Mouse (Mus musculus) layer of hippocampus, postnatal 14 days (tissue): Measurements from ENCODE around the gene Slc45a2. TPM values are rescaled to one million over a fixed set of nuclear protein-coding genes. Genes with fewer than 3 reads are reported as not detected.
"Not testable (repeated sequence)": the region's sequence is repeated elsewhere in the genome, so short reads cannot be mapped to it uniquely, and the experiment has no call there.

Experiments used
- DNase-seq, 2 experiments: peaks; one replicate each; pipeline ENCODE4 v3.0.0; 2021 to 2022; ENCODE audit warnings: low spot score in 2 of 2, mixed read lengths in 1 of 2
- long read RNA-seq, 2 experiments: library from polyadenylated mRNA; stranded (forward); transcript quantifications; one replicate each; pipeline ENCODE4 v2.0.0; 2021
- total RNA-seq, 2 experiments: library from RNA; stranded (reverse); gene quantifications; 2 replicates each; pipeline ENCODE4 v1.2.3; 2021

Slc45a2 gene
- not detected for total RNA-seq
- long read RNA-seq, experiment 1: 0 reads
- long read RNA-seq, experiment 2: 0 reads

- DNase-seq: no peak
Measured at GRCm38 (mm10) chr15:11000421-11000820, at the start of gene Slc45a2. TSS of gene Slc45a2 (plus strand) at chr15:11000721.

GRCm38 (mm10) chr15:10951951-10952759 lies 48.4 kb upstream of the Slc45a2 start, which contains the start of gene C1qtnf3:
TSS of gene C1qtnf3 (plus strand) at chr15:10952332.
- no peak for DNase-seq

- DNase-seq: no peak
Measured at GRCm38 (mm10) chr15:10952760-10953305, 47.7 kb upstream of the Slc45a2 start.

GRCm38 (mm10) chr15:10953465-10953864 lies 47.1 kb upstream of the Slc45a2 start:
- no peak for DNase-seq

- DNase-seq: no peak
Measured at GRCm38 (mm10) chr15:10954381-10955016, 46.0 kb upstream of the Slc45a2 start.

GRCm38 (mm10) chr15:10955156-10955555 lies 45.4 kb upstream of the Slc45a2 start:
- no peak for DNase-seq

- DNase-seq: no peak
Measured at GRCm38 (mm10) chr15:10956706-10957105, 43.8 kb upstream of the Slc45a2 start.

- DNase-seq: no peak
Measured at GRCm38 (mm10) chr15:10959277-10960026, 41.1 kb upstream of the Slc45a2 start.

- DNase-seq: no peak
Measured at GRCm38 (mm10) chr15:10960267-10960666, 40.3 kb upstream of the Slc45a2 start.

GRCm38 (mm10) chr15:10962601-10963000 lies 37.9 kb upstream of the Slc45a2 start:
- DNase-seq: no peak

GRCm38 (mm10) chr15:10969439-10969838 lies 31.1 kb upstream of the Slc45a2 start:
- no peak for DNase-seq

- no peak for DNase-seq
Measured at GRCm38 (mm10) chr15:10970777-10971176, 29.7 kb upstream of the Slc45a2 start.

- no peak for DNase-seq
Measured at GRCm38 (mm10) chr15:10977151-10977550, 23.4 kb upstream of the Slc45a2 start.

- no peak for DNase-seq
Measured at GRCm38 (mm10) chr15:10980712-10981111, 19.8 kb upstream of the Slc45a2 start.

- peak; percentile 88 to 92 for DNase-seq
Measured at GRCm38 (mm10) chr15:10981377-10982063, 19.0 kb upstream of the Slc45a2 start, which contains the start of gene Amacr. TSS of gene Amacr (plus strand) at chr15:10981756.

- DNase-seq: no peak
Measured at GRCm38 (mm10) chr15:10982064-10982435, 18.5 kb upstream of the Slc45a2 start.

- no peak for DNase-seq
Measured at GRCm38 (mm10) chr15:10985756-10986155, 14.8 kb upstream of the Slc45a2 start.

- DNase-seq: not testable (repeated sequence)
Measured at GRCm38 (mm10) chr15:10986477-10986876, 14.0 kb upstream of the Slc45a2 start.

GRCm38 (mm10) chr15:10990411-10990810 lies 10.1 kb upstream of the Slc45a2 start:
- DNase-seq: no peak

GRCm38 (mm10) chr15:10991566-10991965 lies 9.0 kb upstream of the Slc45a2 start:
- no peak for DNase-seq

- DNase-seq: no peak
Measured at GRCm38 (mm10) chr15:10999832-11000231, 689 bp upstream of the Slc45a2 start.
